Mouse (Mus musculus) embryonic fibroblast, embryonic 13.5 days (primary cell): ENCODE results near the gene Nrip2.

ENCODE experiments used
- CTCF ChIP-seq: IDR thresholded peaks from 2 replicates; pipeline ENCODE4 v1.5.1; 2011; ENCODE audit warnings: mild to moderate bottlenecking, control low read depth, low read length, moderate library complexity, borderline replicate concordance; ENCODE audit not compliant: insufficient read depth
- POLR2A ChIP-seq: IDR thresholded peaks from 2 replicates; pipeline ENCODE4 v1.6.1; 2011; ENCODE audit warnings: low read depth, mild to moderate bottlenecking, control low read depth, low read length, moderate library complexity

DNA sequence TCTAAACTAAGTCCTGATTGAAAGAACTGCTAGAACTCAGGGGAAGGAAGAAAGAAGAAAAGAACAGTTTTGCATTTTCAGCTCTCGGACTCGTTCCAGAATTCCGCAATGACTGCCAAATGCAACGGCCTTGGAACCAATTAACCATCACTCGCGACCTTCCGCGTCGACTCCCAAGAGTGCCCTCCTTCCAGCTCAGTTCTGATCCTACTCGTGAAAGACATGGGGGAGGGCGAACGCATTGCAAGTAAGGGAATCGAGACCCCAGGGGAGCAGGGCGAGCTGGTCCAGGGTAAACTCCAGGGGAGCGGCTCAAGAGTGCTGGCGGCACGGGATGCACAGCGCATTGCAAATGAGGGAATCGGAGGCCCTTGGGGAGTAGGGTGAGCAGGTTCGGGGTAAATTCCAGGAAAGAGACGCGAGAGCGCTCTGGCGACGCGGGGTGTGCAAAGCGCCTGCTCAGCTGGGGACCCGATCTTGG is 43.9 kb upstream of the Nrip2 start:
- TF ChIP-seq CTCF (no peak), POLR2A (no peak; the same call in 1 of the 2 replicates)
